Mouse (Mus musculus) 3T3-L1 (cell line): ENCODE measurements at regions not wholly inside any gene's neighbourhood (a gene's known extent, or its start where the extent isn't known, plus 50 kb on each side); places are given as distances from the start of the nearest gene placed in this dataset.
"Not testable (repeated sequence)": the region's sequence is repeated elsewhere in the genome, so short reads cannot be mapped to it uniquely, and the experiment has no call there.

Source experiments
- DNase-seq: peaks from one replicate; pipeline ENCODE4 v3.0.0-alpha.2; 2015; ENCODE audit warnings: low read depth, low spot score

- DNase-seq = no peak
Observed at GRCm38 (mm10) chr4:110038696-110039095, 60.8 kb downstream of the Dmrta2 start.

GRCm38 (mm10) chr4:110044851-110045618 lies 67.2 kb downstream of the Dmrta2 start:
- no peak for DNase-seq

- no peak for DNase-seq
Observed at GRCm38 (mm10) chr4:110045651-110046269, 67.9 kb downstream of the Dmrta2 start.

- DNase-seq = no peak
Observed at GRCm38 (mm10) chr4:110046270-110046651, 68.4 kb downstream of the Dmrta2 start.

GRCm38 (mm10) chr4:110050393-110051280 lies 72.8 kb downstream of the Dmrta2 start:
- no peak for DNase-seq

- no peak for DNase-seq
Observed at GRCm38 (mm10) chr4:110051281-110051665, 73.4 kb downstream of the Dmrta2 start.

GRCm38 (mm10) chr4:110051872-110052271 lies 74.0 kb downstream of the Dmrta2 start:
- DNase-seq = no peak

GRCm38 (mm10) chr4:110052998-110053397 lies 75.1 kb downstream of the Dmrta2 start:
- DNase-seq = no peak

- DNase-seq = no peak
Observed at GRCm38 (mm10) chr4:110073836-110074235, 96.0 kb downstream of the Dmrta2 start.

GRCm38 (mm10) chr4:110083371-110083770 lies 105.5 kb downstream of the Dmrta2 start:
- no peak for DNase-seq

- DNase-seq = peak; percentile 60
Observed at GRCm38 (mm10) chr4:110087570-110088247, 109.9 kb downstream of the Dmrta2 start.

GRCm38 (mm10) chr4:110093040-110093820 lies 115.4 kb downstream of the Dmrta2 start:
- DNase-seq = no peak

GRCm38 (mm10) chr4:110094541-110094940 lies 116.7 kb downstream of the Dmrta2 start:
- DNase-seq = no peak

- DNase-seq = no peak
Observed at GRCm38 (mm10) chr4:110095760-110096593, 118.1 kb downstream of the Dmrta2 start.

- not testable (repeated sequence) for DNase-seq
Observed at GRCm38 (mm10) chr4:110104119-110104518, 126.3 kb downstream of the Dmrta2 start.

GRCm38 (mm10) chr4:110106620-110107243 lies 128.9 kb downstream of the Dmrta2 start:
- DNase-seq = no peak

GRCm38 (mm10) chr4:110119438-110119837 lies 141.6 kb downstream of the Dmrta2 start:
- DNase-seq = peak; percentile 52

- no peak for DNase-seq
Observed at GRCm38 (mm10) chr4:110119874-110120273, 142.0 kb downstream of the Dmrta2 start.

- DNase-seq = no peak
Observed at GRCm38 (mm10) chr4:110120761-110121160, 142.9 kb downstream of the Dmrta2 start.
